Mouse (Mus musculus) left cerebral cortex, adult 6 months (tissue): ENCODE measurements around the gene Gxylt2. TPM values are rescaled to one million over a fixed set of nuclear protein-coding genes. Genes with fewer than 3 reads are reported as not detected.

Experiments used
- long read RNA-seq, 2 experiments: library from polyadenylated mRNA; unstranded; transcript quantifications; one replicate each; pipeline ENCODE4 v2.0.0; 2019 to 2020
- polyA plus RNA-seq: library from polyadenylated mRNA; unstranded; fragments of <200 nt; fragmentation: Nextera tagmentation; gene quantifications from 2 replicates; pipeline ENCODE4 v1.2.3, GENCODE M21; 2021

Gene Gxylt2
- 0.09 and 0.46 TPM in 2 replicates for polyA plus RNA-seq
- long read RNA-seq, experiment 1, partial matches to known transcripts: 0 of 1 reads
- long read RNA-seq, experiment 1, other reads (novel, unspliced or antisense): 1 of 1 reads
- long read RNA-seq, experiment 2: 0 reads

DNA sequence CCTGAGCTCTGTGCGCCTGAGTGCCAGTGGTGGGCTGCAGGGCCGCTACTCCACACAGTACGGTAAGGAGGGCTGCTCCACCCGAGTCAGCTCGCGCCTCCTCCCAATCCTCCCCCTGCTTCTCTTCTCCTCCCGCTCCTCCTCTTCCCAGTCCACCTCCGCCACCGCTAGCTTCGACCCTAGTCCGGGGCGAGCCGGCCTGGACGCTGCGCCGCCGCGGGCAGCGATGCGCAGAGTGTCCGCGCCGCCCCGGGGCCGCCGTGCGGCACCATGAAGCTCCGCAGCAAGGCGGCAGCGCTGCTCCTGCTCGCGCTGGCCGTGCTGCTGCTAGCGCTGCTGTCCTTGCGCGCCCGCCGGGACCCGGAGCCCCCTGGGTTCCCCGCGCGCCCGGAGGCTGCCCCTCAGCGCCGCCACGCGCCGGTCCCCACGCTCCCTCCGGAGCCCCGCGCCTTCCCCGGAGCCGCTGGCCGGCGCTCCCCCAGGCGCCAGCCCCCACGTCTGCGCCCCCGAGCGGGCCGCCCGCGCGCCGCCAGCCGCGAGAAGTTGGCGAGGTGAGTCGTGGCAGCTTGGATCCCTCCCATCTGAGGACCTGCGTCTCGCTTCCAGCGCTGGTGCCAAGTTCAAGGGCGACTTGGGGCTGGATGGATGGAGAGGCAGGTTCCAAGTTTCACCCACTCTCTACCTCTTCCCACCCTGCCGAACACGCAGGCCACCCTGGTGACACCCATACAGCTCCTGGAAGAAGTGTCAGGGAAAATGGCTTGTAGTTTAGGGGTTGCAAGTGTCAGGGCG, at the start of gene Gxylt2:
Gene Gxylt2 (plus strand): TSS at position 161 of the 792 bp plus-strand sequence.

DNA sequence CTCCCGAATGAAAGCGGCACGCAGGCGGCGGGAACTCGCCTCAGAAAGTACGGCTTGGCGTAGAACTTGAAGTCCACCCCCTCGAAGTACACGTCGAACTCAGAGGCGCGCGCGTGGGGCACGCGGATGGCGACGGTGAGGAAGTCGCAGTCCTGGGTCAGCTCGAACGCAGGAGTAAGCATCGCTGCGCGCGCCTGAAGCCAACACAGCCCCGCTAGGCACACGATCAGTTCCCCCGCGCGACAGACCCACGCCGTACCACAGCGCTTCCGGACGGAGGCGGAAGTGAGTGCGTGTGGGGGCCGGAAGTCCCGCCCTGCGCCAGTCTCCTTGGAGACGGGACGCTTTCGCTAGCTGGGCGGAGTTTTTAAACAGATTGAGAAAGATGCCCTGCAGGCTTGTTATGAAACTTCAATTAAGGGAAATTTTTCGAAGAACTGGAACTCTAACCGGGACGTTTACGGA, 33.6 kb upstream of the Gxylt2 start, which contains the start of gene Shq1:
Gene Shq1 (minus strand): TSS at position 278 of the 465 bp plus-strand sequence.

DNA sequence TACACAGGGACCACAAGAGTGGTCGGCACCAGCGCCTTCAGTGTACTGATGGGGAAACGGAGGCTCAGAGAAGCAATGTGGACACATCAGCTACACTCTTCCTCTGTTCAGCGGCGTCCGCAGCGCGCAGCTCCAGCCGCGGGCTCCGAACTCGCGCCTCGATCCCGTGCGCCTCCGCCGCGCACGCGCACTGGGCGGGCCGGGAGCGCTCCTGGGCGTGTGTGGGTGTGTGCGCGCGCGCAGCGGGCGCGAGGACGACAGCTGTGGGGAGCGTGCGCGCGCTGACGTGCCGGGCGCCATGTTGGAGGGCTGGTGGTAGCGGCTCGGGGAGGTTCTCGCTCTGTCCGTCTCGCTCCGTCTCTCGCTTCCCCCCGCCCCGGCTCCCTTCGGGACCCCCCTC, 128.8 kb downstream of the Gxylt2 start, which contains the start of gene Ppp4r2:
Gene Ppp4r2 (plus strand): TSS at position 268 of the 400 bp plus-strand sequence.

Other genes starting within 250 kb of the Gxylt2 start
- gene Shq1, start 33.6 kb upstream of the Gxylt2 start, polyA plus RNA-seq: 3.9 and 4.8 TPM in 2 replicates
- gene Ppp4r2, start 128.9 kb downstream of the Gxylt2 start, polyA plus RNA-seq: 5.3 and 7.5 TPM in 2 replicates